Mouse (Mus musculus): ENCODE results near the gene Oat.

Gene Oat

GRCm38 (mm10) chr7:132593762-132594161, 17.6 kb upstream of the Oat start:
- no peak for DNase-seq (ENCODE audit: extremely low spot score)

GRCm38 (mm10) chr7:132589610-132590009, 13.4 kb upstream of the Oat start:
- DNase-seq (ENCODE audit: extremely low spot score): no peak

- no peak for DNase-seq (ENCODE audit: extremely low spot score)
Measured at GRCm38 (mm10) chr7:132587167-132587566, 11.0 kb upstream of the Oat start.

GRCm38 (mm10) chr7:132585695-132586491, 9.7 kb upstream of the Oat start:
- no peak for DNase-seq (ENCODE audit: extremely low spot score)

- DNase-seq (ENCODE audit: extremely low spot score): no peak
Measured at GRCm38 (mm10) chr7:132581441-132581840, 5.2 kb upstream of the Oat start.

GRCm38 (mm10) chr7:132580511-132580910, 4.3 kb upstream of the Oat start:
- no peak for DNase-seq (ENCODE audit: extremely low spot score)

- DNase-seq (ENCODE audit: extremely low spot score): no peak
Measured at GRCm38 (mm10) chr7:132576891-132577290, 693 bp upstream of the Oat start.

GRCm38 (mm10) chr7:132575623-132576022, 575 bp downstream of the Oat start:
- peak; percentile 85 for DNase-seq (ENCODE audit: extremely low spot score)

GRCm38 (mm10) chr7:132574646-132575045, 1.6 kb downstream of the Oat start:
- DNase-seq (ENCODE audit: extremely low spot score): no peak

- DNase-seq (ENCODE audit: extremely low spot score): no peak
Measured at GRCm38 (mm10) chr7:132573205-132573604, 3.0 kb downstream of the Oat start.

GRCm38 (mm10) chr7:132572738-132573137, 3.5 kb downstream of the Oat start:
- no peak for DNase-seq (ENCODE audit: extremely low spot score)

GRCm38 (mm10) chr7:132571481-132571880, 4.7 kb downstream of the Oat start:
- no peak for DNase-seq (ENCODE audit: extremely low spot score)

GRCm38 (mm10) chr7:132570071-132570470, 6.1 kb downstream of the Oat start:
- no peak for DNase-seq (ENCODE audit: extremely low spot score)

- no peak for DNase-seq (ENCODE audit: extremely low spot score)
Measured at GRCm38 (mm10) chr7:132568817-132569216, 7.4 kb downstream of the Oat start.

GRCm38 (mm10) chr7:132565831-132566230, 10.4 kb downstream of the Oat start:
- DNase-seq (ENCODE audit: extremely low spot score): no peak

- no peak for DNase-seq (ENCODE audit: extremely low spot score)
Measured at GRCm38 (mm10) chr7:132559138-132559766, 16.9 kb downstream of the Oat start.

GRCm38 (mm10) chr7:132558141-132558736, 18.0 kb downstream of the Oat start:
- DNase-seq (ENCODE audit: extremely low spot score): no peak

- no peak for DNase-seq (ENCODE audit: extremely low spot score)
Measured at GRCm38 (mm10) chr7:132556575-132556974, 19.6 kb downstream of the Oat start.

GRCm38 (mm10) chr7:132555911-132556310, 20.3 kb downstream of the Oat start:
- DNase-seq (ENCODE audit: extremely low spot score): no peak

GRCm38 (mm10) chr7:132554091-132554490, 22.1 kb downstream of the Oat start:
- DNase-seq (ENCODE audit: extremely low spot score): no peak

GRCm38 (mm10) chr7:132551351-132552126, 24.7 kb downstream of the Oat start:
- DNase-seq (ENCODE audit: extremely low spot score): peak; percentile 93

- DNase-seq (ENCODE audit: extremely low spot score): no peak
Measured at GRCm38 (mm10) chr7:132547126-132547525, 29.1 kb downstream of the Oat start.
